Mouse (Mus musculus) ES-Bruce4 (cell line): ENCODE data around the gene Coro1a. TPM values are rescaled to one million over a fixed set of nuclear protein-coding genes. Genes with fewer than 3 reads are reported as not detected.
A peak's percentile ranks its signal among the peaks of the same experiment; 100 is the strongest.

Source experiments
- H3K27ac ChIP-seq: 2 replicates; pipeline ENCODE4 v1.5.1; 2012; ENCODE audit warnings: low read length, inconsistent platforms; ENCODE audit not compliant: insufficient read depth
- H3K27me3 ChIP-seq: 2 replicates; pipeline ENCODE4 v1.6.1; 2012; ENCODE audit warnings: mild to moderate bottlenecking, low read length, inconsistent platforms; ENCODE audit not compliant: control insufficient read depth, poor library complexity, insufficient read depth, severe bottlenecking
- H3K36me3 ChIP-seq: 2 replicates; pipeline ENCODE4 v1.6.1; 2012; ENCODE audit warnings: inconsistent platforms, mild to moderate bottlenecking, low read length, moderate library complexity; ENCODE audit not compliant: control insufficient read depth, poor library complexity, insufficient read depth, severe bottlenecking
- H3K4me1 ChIP-seq: one replicate; pipeline ENCODE4 v1.8.1; 2011; ENCODE audit warnings: low read length; ENCODE audit not compliant: control insufficient read depth, insufficient read depth
- H3K4me3 ChIP-seq: 2 replicates; pipeline ENCODE4 v1.5.1; 2011; ENCODE audit warnings: low read depth, mild to moderate bottlenecking, low read length
- H3K9ac ChIP-seq: 2 replicates; pipeline ENCODE4 v1.6.1; 2012; ENCODE audit warnings: low read depth, mild to moderate bottlenecking, inconsistent platforms; ENCODE audit not compliant: poor library complexity, severe bottlenecking
- H3K9me3 ChIP-seq: replicated peaks from 2 replicates; pipeline ENCODE4 v1.6.1; 2012; ENCODE audit warnings: mild to moderate bottlenecking, low read length, inconsistent platforms; ENCODE audit not compliant: control insufficient read depth, poor library complexity, insufficient read depth, severe bottlenecking
- CTCF ChIP-seq: IDR thresholded peaks from one replicate; pipeline ENCODE4 v1.8.1; 2011; ENCODE audit warnings: low read depth, low read length
- EP300 ChIP-seq: IDR thresholded peaks from 2 replicates; pipeline ENCODE4 v1.6.1; 2011; ENCODE audit warnings: low read depth, low read length; ENCODE audit not compliant: insufficient read depth
- POLR2A ChIP-seq: IDR thresholded peaks from one replicate; pipeline ENCODE4 v1.8.1; 2011; ENCODE audit warnings: low read length; ENCODE audit not compliant: insufficient read depth
- polyA plus RNA-seq: library from polyadenylated mRNA; stranded (reverse); fragments of >200 nt; gene quantifications from 2 replicates; pipeline ENCODE4 v1.2.4, GENCODE M21; 2011; ENCODE audit warnings: low read depth; ENCODE audit not compliant: missing spikeins, insufficient read depth, insufficient read length

The Coro1a gene
- polyA plus RNA-seq, 1 experiment, result 4.9 TPM

DNA sequence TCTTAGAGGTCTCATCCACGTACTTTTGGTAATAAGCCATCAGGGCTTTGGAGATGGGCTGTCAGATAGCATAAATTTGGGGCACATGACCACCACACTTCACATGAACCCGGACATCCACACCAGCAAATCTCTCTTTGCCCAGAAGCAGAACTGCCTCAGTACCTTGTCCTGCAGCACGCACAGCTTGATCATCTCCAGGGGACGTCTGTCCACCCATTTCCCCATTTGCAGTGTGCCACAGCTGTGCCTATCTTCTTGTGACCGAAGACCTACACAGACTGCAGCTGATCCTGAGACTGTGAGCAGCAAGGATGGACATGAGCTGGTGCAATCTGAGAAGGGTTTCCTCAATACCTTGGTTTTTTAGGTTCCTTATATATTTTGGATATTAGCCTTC, 18.1 kb upstream of the Coro1a start:
- H3K9me3 ChIP-seq, result no peaks in the 10 kb centered on the region; the same call in 1 of the 2 replicates
- H3K4me3 ChIP-seq, result no peak overlapping the region
- no peak overlapping the region for H3K27ac ChIP-seq
- H3K9ac ChIP-seq, result no peak overlapping the region
- H3K36me3 ChIP-seq, result no peaks in the 10 kb centered on the region
- H3K4me1 ChIP-seq, result no peaks in the 10 kb centered on the region
- TF ChIP-seq CTCF, result no peak
- no peak for TF ChIP-seq POLR2A
- no peak for TF ChIP-seq EP300
- H3K27me3 ChIP-seq, result no peaks in the 10 kb centered on the region

DNA sequence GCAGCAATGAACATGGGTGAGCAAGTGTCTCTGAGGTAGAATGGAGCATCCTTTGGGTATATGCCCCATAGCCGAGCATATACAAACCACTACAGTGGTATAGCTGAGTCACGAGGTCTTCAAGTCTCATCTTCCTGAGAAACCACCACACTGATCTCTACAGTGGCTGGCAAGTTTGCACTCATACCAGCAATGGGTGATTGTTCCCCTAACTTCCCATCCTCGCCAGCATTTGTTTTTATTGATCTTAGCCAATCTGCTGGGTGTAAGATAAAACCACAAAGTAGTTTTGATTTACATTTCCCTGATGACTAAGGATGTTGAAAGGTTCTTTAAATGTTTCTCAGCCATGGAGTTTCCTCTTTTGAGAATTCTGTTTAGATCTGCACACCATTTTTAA, 17.5 kb upstream of the Coro1a start:
- TF ChIP-seq POLR2A (no peak), CTCF (no peak), EP300 (no peak)
- no peak overlapping the region for H3K9ac ChIP-seq
- no peaks in the 10 kb centered on the region for H3K36me3 ChIP-seq
- no peak overlapping the region for H3K4me3 ChIP-seq
- H3K9me3 ChIP-seq, result no peaks in the 10 kb centered on the region; the same call in 1 of the 2 replicates
- H3K27ac ChIP-seq, result no peak overlapping the region
- no peaks in the 10 kb centered on the region for H3K27me3 ChIP-seq
- H3K4me1 ChIP-seq, result no peaks in the 10 kb centered on the region

DNA sequence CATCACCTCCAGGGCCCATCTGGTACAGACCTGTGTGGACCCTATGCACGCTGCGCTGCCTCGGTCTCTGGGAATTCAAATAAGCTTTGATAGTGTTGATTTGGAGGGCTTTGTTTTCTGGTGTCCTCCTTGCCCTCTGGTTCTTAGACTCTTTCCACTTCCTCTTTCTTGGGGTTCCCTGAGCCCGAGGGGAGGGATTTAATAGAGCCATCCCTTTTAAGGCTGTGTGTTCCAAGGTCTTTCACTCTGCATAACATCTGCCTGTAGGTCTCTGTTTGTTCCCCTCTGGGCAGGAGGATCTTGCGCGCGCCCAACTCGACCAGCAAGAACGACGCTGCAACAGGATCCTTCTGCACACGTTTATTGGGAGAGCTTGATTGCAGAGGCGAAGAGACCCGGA, 14.0 kb upstream of the Coro1a start:
- H3K9ac ChIP-seq, result no peak overlapping the region
- no peak overlapping the region for H3K27ac ChIP-seq
- no peaks in the 10 kb centered on the region; the same call in 1 of the 2 replicates for H3K9me3 ChIP-seq
- no peak for TF ChIP-seq EP300
- no peak for TF ChIP-seq CTCF
- TF ChIP-seq POLR2A, result no peak
- no peaks in the 10 kb centered on the region for H3K4me1 ChIP-seq
- no peak overlapping the region for H3K4me3 ChIP-seq
- H3K27me3 ChIP-seq, result no peaks in the 10 kb centered on the region
- H3K36me3 ChIP-seq, result no peaks in the 10 kb centered on the region

DNA sequence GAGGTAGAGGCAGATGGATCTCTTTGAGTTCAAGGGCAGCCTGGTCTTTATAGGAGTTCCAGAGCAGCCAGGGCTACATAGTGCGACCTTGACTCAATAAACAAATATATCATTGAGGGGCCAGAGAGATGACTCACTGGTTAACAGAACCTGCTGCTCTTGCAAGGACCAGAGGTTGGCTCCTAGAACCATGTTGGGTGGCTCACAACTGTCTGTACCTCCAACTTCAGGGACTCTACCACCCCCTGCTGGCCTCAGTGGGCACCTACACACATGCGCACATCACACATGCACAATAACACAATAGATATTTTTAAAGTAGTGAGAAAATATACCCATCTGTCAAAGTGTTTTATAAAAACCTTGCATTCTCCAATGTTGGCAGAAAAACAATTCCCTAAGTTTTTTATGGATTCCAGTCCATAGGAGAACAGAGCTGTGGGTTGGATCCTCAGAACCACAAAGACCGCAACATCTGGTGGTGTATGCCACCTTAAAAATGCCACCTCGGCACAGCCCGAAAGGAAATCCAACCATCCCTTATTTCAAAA, 11.3 kb upstream of the Coro1a start:
- Histone ChIP-seq H3K36me3 (no peaks in the 10 kb centered on the region), H3K9me3 (no peaks in the 10 kb centered on the region; the same call in 1 of the 2 replicates), H3K4me1 (no peaks in the 10 kb centered on the region), H3K4me3 (no peak overlapping the region), H3K9ac (no peak overlapping the region), H3K27me3 (no peaks in the 10 kb centered on the region), H3K27ac (no peak overlapping the region)
- TF ChIP-seq CTCF (peak; percentile 73), EP300 (no peak)

DNA sequence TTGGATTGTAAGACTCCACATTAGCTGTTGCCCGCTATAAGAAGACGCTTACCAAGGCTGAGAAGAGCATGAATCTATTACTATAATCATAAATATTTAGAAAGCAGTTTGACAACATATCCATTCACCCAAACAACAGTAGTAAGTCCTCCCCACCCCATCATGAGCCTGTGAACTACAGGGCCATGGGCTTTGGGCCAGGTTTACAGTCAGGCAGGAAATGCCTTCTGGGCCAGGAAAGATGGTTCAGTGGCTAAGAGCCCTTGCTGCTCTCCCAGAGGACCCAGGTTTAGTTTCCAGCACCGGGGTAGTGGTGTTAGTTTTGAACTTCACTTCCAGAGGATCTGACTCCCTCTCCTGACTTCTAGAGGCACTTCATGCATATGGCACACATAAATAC, 10.0 kb upstream of the Coro1a start:
- no peaks in the 10 kb centered on the region for H3K27me3 ChIP-seq
- H3K27ac ChIP-seq, result no peak overlapping the region
- H3K9ac ChIP-seq, result no peak overlapping the region
- no peaks in the 10 kb centered on the region; the same call in 1 of the 2 replicates for H3K9me3 ChIP-seq
- TF ChIP-seq CTCF, result no peak
- no peak for TF ChIP-seq POLR2A
- TF ChIP-seq EP300, result no peak
- H3K4me3 ChIP-seq, result no peak overlapping the region
- no peaks in the 10 kb centered on the region for H3K36me3 ChIP-seq
- no peaks in the 10 kb centered on the region for H3K4me1 ChIP-seq

DNA sequence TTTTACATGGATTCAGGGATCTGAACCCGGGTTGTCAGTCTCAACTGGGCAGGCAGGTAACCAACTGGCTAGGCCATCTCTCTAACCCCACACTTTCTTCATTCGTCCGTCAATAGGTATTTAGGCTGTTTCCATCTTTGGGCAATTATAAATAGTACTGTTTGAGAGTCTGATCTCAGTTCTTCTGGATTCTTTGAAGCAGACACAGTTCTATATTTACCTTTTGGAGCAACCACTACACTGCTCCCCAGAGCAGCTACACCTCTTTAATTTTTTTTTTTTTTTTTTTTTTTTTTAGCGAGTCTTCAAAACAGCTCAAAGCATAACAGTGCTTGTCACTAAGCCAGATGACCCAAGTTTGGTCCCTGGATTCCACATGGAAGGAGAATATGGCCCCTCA, 8.1 kb upstream of the Coro1a start:
- Histone ChIP-seq H3K9ac (no peak overlapping the region), H3K36me3 (no peaks in the 10 kb centered on the region), H3K27ac (no peak overlapping the region), H3K27me3 (no peaks in the 10 kb centered on the region), H3K4me3 (no peak overlapping the region), H3K9me3 (no peaks in the 10 kb centered on the region), H3K4me1 (no peaks in the 10 kb centered on the region)
- TF ChIP-seq POLR2A, result no peak
- TF ChIP-seq CTCF, result no peak
- no peak for TF ChIP-seq EP300
